Mouse (Mus musculus) testis, adult 2 months (tissue): ENCODE measurements around the gene Slc38a2. TPM values are rescaled to one million over a fixed set of nuclear protein-coding genes. Genes with fewer than 3 reads are reported as not detected.

Experiments
- H3K27ac ChIP-seq: fragments of 200-500 bp; 2 replicates; pipeline ENCODE4 v1.5.1; 2012; ENCODE audit warnings: low read depth, low read length; ENCODE audit not compliant: control insufficient read depth, insufficient read depth
- H3K27me3 ChIP-seq: fragments of 200-500 bp; 2 replicates; pipeline ENCODE4 v1.6.1; 2012; ENCODE audit warnings: mild to moderate bottlenecking, low read length, moderate library complexity; ENCODE audit not compliant: control insufficient read depth, insufficient read depth
- H3K36me3 ChIP-seq: fragments of 200-500 bp; 2 replicates; pipeline ENCODE4 v1.6.1; 2012; ENCODE audit warnings: mild to moderate bottlenecking, low read length; ENCODE audit not compliant: control insufficient read depth, insufficient read depth
- H3K4me1 ChIP-seq: fragments of 200-500 bp; 2 replicates; pipeline ENCODE4 v1.6.1; 2012; ENCODE audit warnings: low read length; ENCODE audit not compliant: control insufficient read depth, insufficient read depth
- H3K4me3 ChIP-seq: fragments of 200-500 bp; 2 replicates; pipeline ENCODE4 v1.5.1; 2012; ENCODE audit warnings: low read depth, mild to moderate bottlenecking, low read length, moderate library complexity, mixed read lengths; ENCODE audit not compliant: control insufficient read depth
- CTCF ChIP-seq: fragments of 200-500 bp; IDR thresholded peaks from 2 replicates; pipeline ENCODE4 v1.5.1; 2012; ENCODE audit warnings: low read depth, mild to moderate bottlenecking, inconsistent platforms, low read length, moderate library complexity; ENCODE audit not compliant: control insufficient read depth, insufficient read depth, insufficient replicate concordance
- POLR2A ChIP-seq: fragments of 200-500 bp; IDR thresholded peaks from 2 replicates; pipeline ENCODE4 v1.6.1; 2012; ENCODE audit warnings: low read depth, mild to moderate bottlenecking, inconsistent platforms, low read length, moderate library complexity; ENCODE audit not compliant: control insufficient read depth
- polyA plus RNA-seq: library from polyadenylated mRNA; depleted of rRNA; stranded (reverse); fragments of >200 nt; gene quantifications from 2 replicates; pipeline ENCODE4 v1.2.3, GENCODE M21; 2012

Gene Slc38a2
- polyA plus RNA-seq, 1 experiment: 10.8 TPM

DNA sequence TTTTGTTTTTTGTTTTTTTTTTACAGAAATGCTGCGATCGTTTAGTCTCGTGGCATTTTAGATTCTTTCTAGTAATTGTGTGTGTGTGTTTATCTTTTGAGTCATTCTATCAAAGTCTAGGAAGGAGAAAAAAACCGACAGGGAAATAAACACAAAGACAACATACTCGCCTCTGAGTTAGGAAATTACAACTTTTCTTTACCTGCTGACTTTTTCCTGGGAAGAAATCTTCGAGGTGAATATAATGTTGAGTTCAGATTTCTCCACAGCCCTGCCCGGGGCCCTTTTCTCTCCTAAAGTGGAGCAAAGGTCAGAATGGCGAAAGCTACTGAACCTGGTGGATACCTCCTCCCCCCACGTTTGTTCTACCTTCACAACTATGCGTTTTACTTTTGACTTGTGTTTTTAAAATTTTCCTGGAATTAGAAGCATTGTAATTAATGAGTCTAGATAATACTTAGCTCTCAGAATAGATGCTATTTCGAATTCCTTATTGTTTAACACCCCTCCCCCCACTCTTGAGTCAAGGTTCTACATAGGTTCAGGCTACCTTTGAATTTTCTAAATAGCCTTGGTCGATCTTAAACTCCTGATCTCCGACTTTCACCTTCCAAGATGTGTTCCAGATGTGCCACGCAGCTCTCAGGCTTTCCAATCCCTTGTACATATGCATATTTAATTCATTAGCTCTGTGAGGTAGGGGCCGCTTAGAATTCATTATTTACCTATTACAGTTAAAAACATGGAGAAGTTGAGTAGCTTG is 11.0 kb upstream of the Slc38a2 start:
- Histone ChIP-seq H3K27ac (peak overlapping the region; percentile 94), H3K4me3 (peak overlapping the region; percentile 80), H3K4me1 (peaks cover 12% of the 10 kb centered on the region; the same call in 1 of the 2 replicates), H3K36me3 (no peaks in the 10 kb centered on the region), H3K27me3 (no peaks in the 10 kb centered on the region)
- TF ChIP-seq CTCF (no peak), POLR2A (no peak)

GRCm38 (mm10) chr15:96709491-96710351 is 10.2 kb upstream of the Slc38a2 start:
- Histone ChIP-seq H3K4me1 (peaks cover 12% of the 10 kb centered on the region; the same call in 1 of the 2 replicates), H3K4me3 (peak overlapping the region; percentile 93), H3K36me3 (no peaks in the 10 kb centered on the region), H3K27me3 (no peaks in the 10 kb centered on the region), H3K27ac (peak overlapping the region; percentile 97)
- no peak for TF ChIP-seq CTCF
- TF ChIP-seq POLR2A: peak; percentile 90

GRCm38 (mm10) chr15:96708976-96709490 is 9.5 kb upstream of the Slc38a2 start:
- TF ChIP-seq CTCF (no peak), POLR2A (no peak)
- H3K27ac ChIP-seq: peak overlapping the region; percentile 97

DNA sequence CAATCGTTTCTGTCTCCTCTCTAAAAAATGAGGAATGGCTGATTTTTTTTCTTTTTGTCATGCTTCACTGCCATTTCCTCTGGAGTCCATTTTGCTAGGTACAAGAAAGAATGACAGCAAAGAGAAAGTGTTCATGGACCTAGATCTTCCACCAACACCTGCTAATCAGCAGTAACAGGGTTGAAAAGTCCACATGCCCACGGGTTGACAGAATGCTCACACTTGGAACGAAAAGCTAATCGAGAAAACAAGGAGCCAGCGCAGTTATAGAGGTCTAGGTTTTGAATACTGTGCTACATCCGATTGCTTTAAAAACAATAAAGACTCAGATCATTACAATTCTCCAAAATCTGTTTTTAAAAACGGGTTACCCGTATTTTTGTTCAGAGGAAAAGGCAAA is 8.9 kb upstream of the Slc38a2 start:
- Histone ChIP-seq H3K4me1 (peaks cover 10% of the 10 kb centered on the region; the same call in 1 of the 2 replicates), H3K4me3 (peak overlapping the region; percentile 16; the same call in 1 of the 2 replicates), H3K27ac (peak overlapping the region; percentile 97; the same call in 1 of the 2 replicates), H3K27me3 (no peaks in the 10 kb centered on the region), H3K36me3 (no peaks in the 10 kb centered on the region)
- no peak for TF ChIP-seq POLR2A
- no peak for TF ChIP-seq CTCF

More at GRCm38 (mm10) chr15:96708976-96709490, 9.5 kb upstream of the Slc38a2 start:
- Histone ChIP-seq H3K36me3 (no peaks in the 10 kb centered on the region), H3K4me1 (peaks cover 10% of the 10 kb centered on the region; the same call in 1 of the 2 replicates), H3K4me3 (peak overlapping the region; percentile 93), H3K27me3 (no peaks in the 10 kb centered on the region)

- H3K36me3 ChIP-seq: no peaks in the 10 kb centered on the region
- H3K27me3 ChIP-seq: no peaks in the 10 kb centered on the region
- TF ChIP-seq CTCF (no peak), POLR2A (no peak)
- no peak overlapping the region for H3K4me3 ChIP-seq
- H3K4me1 ChIP-seq: peaks cover 10% of the 10 kb centered on the region; the same call in 1 of the 2 replicates
- H3K27ac ChIP-seq: no peak overlapping the region
Observed at GRCm38 (mm10) chr15:96707936-96708335, 8.4 kb upstream of the Slc38a2 start.

GRCm38 (mm10) chr15:96702466-96703031 is 3.0 kb upstream of the Slc38a2 start:
- Histone ChIP-seq H3K27me3 (peaks cover 3% of the 10 kb centered on the region; the same call in 1 of the 2 replicates), H3K27ac (no peak overlapping the region), H3K4me3 (no peak overlapping the region), H3K4me1 (peaks cover 12% of the 10 kb centered on the region), H3K36me3 (no peaks in the 10 kb centered on the region)
- TF ChIP-seq POLR2A: no peak
- no peak for TF ChIP-seq CTCF
